Mouse (Mus musculus): ENCODE results near the gene Hcn1. TPM values are rescaled to one million over a fixed set of nuclear protein-coding genes. Genes with fewer than 3 reads are reported as not detected.

The Hcn1 gene
- total and polyA plus RNA-seq, 3 experiments: not detected

DNA sequence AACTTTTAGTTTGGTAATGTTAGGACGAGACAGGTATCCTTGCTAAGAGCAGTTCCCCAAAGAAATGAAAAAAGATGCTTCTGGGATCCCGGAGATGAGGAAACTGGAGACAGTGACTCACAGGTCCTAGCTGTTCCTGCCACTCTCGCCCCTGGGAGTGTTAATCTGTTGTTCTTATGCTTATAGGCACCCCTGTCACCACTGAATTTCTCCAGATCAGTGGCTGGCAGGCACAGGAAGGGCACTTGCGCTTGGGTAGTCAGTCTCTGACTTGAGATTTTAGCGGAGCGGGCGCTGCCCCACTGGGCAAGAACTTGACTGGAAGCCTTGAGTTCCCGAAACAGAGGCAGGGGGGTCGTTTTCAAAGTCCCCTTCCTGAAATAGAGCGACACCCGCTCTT, 1.3 kb downstream of the Hcn1 start:
- Histone ChIP-seq H3K9me3 (replicated peaks; ENCODE audit: insufficient read depth, low read length) (no peaks in the 10 kb centered on the region), H3K79me2 (ENCODE audit: control insufficient read depth, insufficient read depth, low read length, poor library complexity) (no peaks in the 10 kb centered on the region), H3K4me1 (ENCODE audit: control insufficient read depth in 1 of 2, insufficient read depth in 2 of 2, low read length in 2 of 2) (no peaks in the 10 kb centered on the region), H3K27me3 (ENCODE audit: control insufficient read depth in 1 of 2, insufficient read depth in 2 of 2, low read length in 2 of 2) (no peaks in the 10 kb centered on the region), H3K27ac (ENCODE audit: control insufficient read depth, low read depth, low read length) (no peak overlapping the region), H3K9ac (ENCODE audit: control insufficient read depth, low read depth, low read length, poor library complexity, severe bottlenecking) (no peak overlapping the region), H3K36me3 (ENCODE audit: control insufficient read depth in 1 of 2, insufficient read depth in 2 of 2, low read length in 2 of 2) (no peaks in the 10 kb centered on the region), H3K4me3 (ENCODE audit: control insufficient read depth in 1 of 2, insufficient read depth in 1 of 2, low read depth in 2 of 2, low read length in 2 of 2) (no peak overlapping the region)
- DNase-seq (ENCODE audit: low read depth, low spot score): no peak
- TF ChIP-seq JUND (IDR thresholded peaks at IDR 0.05; ENCODE audit: low read depth, low read length): no peak
- TF ChIP-seq POLR2AphosphoS5 (IDR thresholded peaks at IDR 0.05; ENCODE audit: borderline replicate concordance, low read depth, low read length): no peak
- no peak for TF ChIP-seq MAFK (IDR thresholded peaks at IDR 0.05; ENCODE audit: borderline replicate concordance, low read depth, low read length)
- no peak for TF ChIP-seq NELFE (IDR thresholded peaks at IDR 0.05; ENCODE audit: low read depth, low read length)
- no peak for TF ChIP-seq TCF12 (IDR thresholded peaks at IDR 0.05; ENCODE audit: low read depth, low read length)
- TF ChIP-seq CHD2 (IDR thresholded peaks at IDR 0.05; ENCODE audit: low read length): no peak
- TF ChIP-seq POLR2A (IDR thresholded peaks at IDR 0.05; ENCODE audit: control insufficient read depth in 1 of 2, insufficient read depth in 1 of 2, low read depth in 1 of 2, low read length in 2 of 2, poor library complexity in 1 of 2): no peak
- TF ChIP-seq MAX (IDR thresholded peaks at IDR 0.05; ENCODE audit: low read length): no peak
- no peak for TF ChIP-seq ZC3H11A (IDR thresholded peaks at IDR 0.05; ENCODE audit: low read depth, low read length)
- no peak for TF ChIP-seq TBP (IDR thresholded peaks at IDR 0.05; ENCODE audit: low read depth, low read length)
- TF ChIP-seq ZKSCAN1 (IDR thresholded peaks at IDR 0.05; ENCODE audit: low read depth, low read length): no peak
- TF ChIP-seq HCFC1 (IDR thresholded peaks at IDR 0.05; ENCODE audit: low read depth, low read length): no peak
- TF ChIP-seq MXI1 (IDR thresholded peaks at IDR 0.05; ENCODE audit: low read depth, low read length): no peak
- TF ChIP-seq UBTF (IDR thresholded peaks at IDR 0.05; ENCODE audit: borderline replicate concordance, insufficient read depth, low read depth, low read length): no peak
- TF ChIP-seq CHD1 (IDR thresholded peaks at IDR 0.05; ENCODE audit: low read depth, low read length): no peak
- no peak for TF ChIP-seq MYC (IDR thresholded peaks at IDR 0.05; ENCODE audit: low read depth, low read length)
- no peak for TF ChIP-seq ELF1 (IDR thresholded peaks at IDR 0.05; ENCODE audit: low read depth, low read length)
- TF ChIP-seq ETS1 (IDR thresholded peaks at IDR 0.05; ENCODE audit: low read depth, low read length): no peak
- TF ChIP-seq GABPA (IDR thresholded peaks at IDR 0.05; ENCODE audit: low read depth, low read length): no peak

DNA sequence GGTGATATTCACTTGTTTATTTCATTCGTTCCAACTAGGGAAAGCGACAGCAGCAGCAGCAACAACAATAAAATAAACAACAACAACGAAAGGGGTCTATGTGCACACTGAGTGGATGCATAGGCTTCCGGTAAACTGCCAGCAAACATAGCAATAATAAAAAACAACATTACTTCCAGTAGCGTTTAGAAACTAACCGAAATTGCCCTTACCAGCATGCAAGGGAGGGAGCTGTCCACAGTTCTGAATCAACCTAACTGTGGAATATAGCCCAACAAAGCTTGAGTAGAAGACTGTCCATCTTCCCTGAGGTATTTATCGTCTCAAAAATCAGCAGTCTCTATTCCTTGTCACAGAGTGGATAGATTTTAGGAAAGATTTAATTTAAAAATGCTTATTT, 2.0 kb downstream of the Hcn1 start:
- H3K27ac ChIP-seq (ENCODE audit: control insufficient read depth, low read depth, low read length): no peak overlapping the region
- TF ChIP-seq NELFE (IDR thresholded peaks at IDR 0.05; ENCODE audit: low read depth, low read length) (no peak), ZKSCAN1 (IDR thresholded peaks at IDR 0.05; ENCODE audit: low read depth, low read length) (no peak), MYB (IDR thresholded peaks at IDR 0.05; ENCODE audit: low read depth, low read length) (no peak), MYC (IDR thresholded peaks at IDR 0.05; ENCODE audit: low read depth, low read length) (no peak), MEF2A (IDR thresholded peaks at IDR 0.05; ENCODE audit: extremely low read depth, insufficient replicate concordance, low read depth, low read length, poor library complexity, severe bottlenecking) (no peak), ZC3H11A (IDR thresholded peaks at IDR 0.05; ENCODE audit: low read depth, low read length) (no peak), GATA1 (IDR thresholded peaks at IDR 0.05; ENCODE audit: low read depth, low read length) (no peak), POLR2AphosphoS5 (IDR thresholded peaks at IDR 0.05; ENCODE audit: borderline replicate concordance, low read depth, low read length) (no peak)
- H3K36me3 ChIP-seq (ENCODE audit: control insufficient read depth in 1 of 2, insufficient read depth in 2 of 2, low read length in 2 of 2): no peaks in the 10 kb centered on the region
- H3K27me3 ChIP-seq (ENCODE audit: control insufficient read depth in 1 of 2, insufficient read depth in 2 of 2, low read length in 2 of 2): no peaks in the 10 kb centered on the region
- no peaks in the 10 kb centered on the region for H3K9me3 ChIP-seq (replicated peaks; ENCODE audit: insufficient read depth, low read length)
- H3K4me3 ChIP-seq (ENCODE audit: control insufficient read depth in 1 of 2, insufficient read depth in 1 of 2, low read depth in 2 of 2, low read length in 2 of 2): no peak overlapping the region
- no peaks in the 10 kb centered on the region for H3K4me1 ChIP-seq (ENCODE audit: control insufficient read depth in 1 of 2, insufficient read depth in 2 of 2, low read length in 2 of 2)
- no peak overlapping the region for H3K9ac ChIP-seq (ENCODE audit: control insufficient read depth, low read depth, low read length, poor library complexity, severe bottlenecking)
- peak; percentile 37 for DNase-seq (ENCODE audit: low read depth, low spot score)
- no peaks in the 10 kb centered on the region for H3K79me2 ChIP-seq (ENCODE audit: control insufficient read depth, insufficient read depth, low read length, poor library complexity)
